Mouse (Mus musculus): Measurements from ENCODE around the gene Tmem30a.
A peak's percentile ranks its signal among the peaks of the same experiment; 100 is the strongest.

Tmem30a gene

GRCm38 (mm10) chr9:79795076-79795475, 1.8 kb upstream of the Tmem30a start:
- no peak for DNase-seq (ENCODE audit: low spot score in 2 of 2)

DNA sequence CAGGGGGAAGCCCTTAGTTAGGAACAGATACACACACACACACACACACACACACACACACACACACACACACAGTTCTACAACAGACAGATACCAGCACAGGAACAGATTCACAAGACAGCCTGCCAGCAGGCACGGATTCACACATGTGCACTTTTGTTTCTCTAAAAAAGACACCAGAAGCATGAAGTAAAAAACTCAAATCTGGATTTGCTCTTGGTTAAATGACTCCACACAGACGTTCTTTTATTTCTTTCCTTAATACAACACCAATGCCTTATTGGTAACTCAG, 7.6 kb downstream of the Tmem30a start:
- peak in 1 of 2 experiments; percentile 47 for DNase-seq (ENCODE audit: low spot score in 2 of 2)

GRCm38 (mm10) chr9:79784934-79785793, 8.1 kb downstream of the Tmem30a start:
- DNase-seq (ENCODE audit: low spot score in 2 of 2), result no peak

GRCm38 (mm10) chr9:79784439-79784838, 8.9 kb downstream of the Tmem30a start:
- no peak for DNase-seq (ENCODE audit: low spot score in 2 of 2)

DNA sequence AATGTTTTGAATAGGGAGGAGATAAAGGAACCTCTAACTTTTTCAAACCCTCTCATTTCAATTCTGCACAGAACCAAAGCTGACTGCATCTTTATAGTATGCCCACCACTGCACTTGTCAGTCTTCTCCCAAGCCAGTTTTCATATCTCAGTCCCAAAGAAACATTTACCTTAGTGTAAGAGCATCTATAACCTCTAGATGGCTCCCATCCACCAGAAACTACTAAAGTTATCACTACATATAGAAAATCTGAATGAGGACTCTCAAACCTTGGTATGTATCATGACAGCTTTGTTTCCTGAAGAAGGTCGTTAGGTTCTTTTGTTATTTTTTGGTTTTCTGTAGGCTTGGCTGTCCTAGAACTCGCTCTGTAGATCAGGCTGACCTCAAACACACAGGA, 14.0 kb downstream of the Tmem30a start:
- DNase-seq (ENCODE audit: low spot score in 2 of 2), result no peak

DNA sequence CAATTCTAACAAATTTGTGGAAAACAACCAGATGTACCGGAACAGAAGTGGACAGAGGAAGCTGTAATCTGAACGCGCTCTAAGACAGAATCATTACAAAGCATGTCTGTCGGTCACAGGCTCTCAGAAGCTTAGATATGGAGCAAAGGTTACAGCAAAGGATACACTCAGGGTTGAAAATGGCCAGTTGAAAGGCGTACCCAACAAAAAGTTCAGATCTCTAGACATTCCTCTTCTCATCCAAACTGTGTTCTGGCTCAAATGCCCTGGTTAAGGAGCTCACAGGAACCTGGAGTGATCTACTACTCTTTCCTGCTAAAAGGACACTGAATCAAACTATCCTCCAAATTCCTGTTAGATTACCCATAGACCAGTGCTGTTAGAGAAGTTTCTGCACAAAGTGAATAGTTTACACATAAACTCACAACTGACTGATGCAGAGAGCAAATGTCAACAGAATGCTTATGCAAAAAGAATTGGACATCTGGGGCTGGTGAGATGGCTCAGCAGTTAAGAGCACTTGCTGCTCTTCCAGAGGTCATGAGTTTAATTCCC, 26.2 kb downstream of the Tmem30a start:
- no peak for DNase-seq (ENCODE audit: low spot score in 2 of 2)

DNA sequence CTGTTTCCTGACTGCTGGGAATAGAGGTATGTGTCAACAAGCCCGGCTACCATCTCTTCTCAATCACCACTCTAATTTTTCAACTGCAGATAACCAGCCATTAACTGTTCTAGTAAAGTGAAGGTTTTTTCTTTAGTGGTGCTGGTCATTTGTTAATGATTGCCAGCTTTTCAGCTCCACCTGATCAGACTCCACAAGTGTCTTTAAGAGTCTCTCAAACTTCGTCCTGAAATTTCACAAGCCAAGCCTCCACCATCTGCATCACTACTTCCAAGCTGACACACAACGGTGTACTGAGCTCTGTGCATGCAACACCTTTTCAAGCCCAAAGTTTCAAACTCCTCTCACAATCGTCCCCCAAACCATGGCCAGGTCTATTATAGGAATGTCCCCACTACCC, 28.0 kb downstream of the Tmem30a start:
- no peak for DNase-seq (ENCODE audit: low spot score in 2 of 2)

DNA sequence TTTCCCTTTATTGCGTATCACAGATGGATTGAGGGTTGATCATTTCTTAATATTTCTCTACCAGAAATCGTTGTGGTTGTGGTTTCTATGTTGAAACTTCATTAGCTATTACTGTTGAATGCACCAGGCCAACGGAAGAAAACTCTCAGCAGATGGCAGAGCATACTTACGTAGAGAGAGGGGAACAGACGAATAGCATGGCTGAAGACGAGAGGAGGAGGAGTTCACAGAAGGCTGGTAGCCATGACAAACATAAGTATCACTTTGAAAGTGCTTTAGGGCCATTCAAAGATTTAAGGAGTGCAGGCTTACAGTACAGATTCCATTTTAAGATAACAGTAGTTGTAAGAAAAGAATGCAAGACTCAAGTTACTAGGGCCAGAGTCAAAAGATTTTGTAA, 30.8 kb downstream of the Tmem30a start:
- no peak for DNase-seq (ENCODE audit: low spot score in 2 of 2)

DNA sequence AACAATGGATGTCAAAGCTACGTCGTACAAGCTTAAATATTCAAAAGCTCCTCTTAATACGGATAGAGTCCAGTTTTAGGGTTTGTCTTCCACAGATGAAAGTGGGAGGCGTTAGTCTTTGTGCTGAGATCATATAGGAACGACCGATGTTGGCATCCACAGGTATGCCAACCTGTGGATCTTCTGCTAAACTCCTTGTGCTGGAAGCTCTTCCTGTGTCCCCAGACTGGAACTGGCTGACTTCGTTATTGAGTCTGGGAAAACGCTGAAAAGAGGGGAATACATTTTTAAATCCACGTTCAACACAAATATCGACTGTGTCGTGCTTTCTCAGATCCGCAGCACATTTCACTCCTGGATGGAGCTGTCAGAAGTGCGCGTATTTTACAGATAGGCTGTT, 33.2 kb downstream of the Tmem30a start:
- DNase-seq (ENCODE audit: low spot score in 2 of 2), result peak in 1 of 2 experiments; percentile 13

DNA sequence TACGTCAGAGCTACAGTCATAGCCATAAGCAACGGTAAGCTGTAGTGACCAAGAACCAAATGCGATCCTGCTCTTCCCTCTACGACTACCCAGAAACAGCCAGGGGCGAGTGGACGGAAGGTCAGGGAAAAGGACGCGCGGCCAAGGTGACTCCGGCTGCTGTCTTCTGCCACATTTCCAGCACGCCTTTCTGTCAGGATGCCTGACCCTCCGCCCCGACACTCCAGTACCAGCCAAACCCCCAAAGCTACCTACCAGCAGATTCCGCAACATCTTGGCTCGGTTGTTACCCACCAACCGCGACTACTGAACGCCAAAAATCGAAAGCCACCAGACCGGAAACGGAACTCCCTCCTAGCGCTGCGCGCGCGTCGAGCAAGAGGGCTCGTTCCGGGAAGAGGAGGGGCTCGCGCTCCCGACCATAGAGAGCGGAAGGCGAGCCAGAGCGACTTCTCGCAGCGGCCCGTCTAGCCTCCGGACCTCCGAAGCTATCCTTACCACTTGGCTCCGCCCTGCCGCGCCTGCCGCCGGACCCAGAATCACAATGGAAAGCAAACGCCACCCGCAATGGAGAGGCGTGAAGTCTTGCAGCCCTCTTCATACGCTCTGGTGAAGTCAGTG, 33.8 kb downstream of the Tmem30a start, which contains the start of gene Cox7a2:
Cox7a2 (minus strand) TSS at position 494 of the 621 bp plus-strand sequence.
- peak; percentile 89 to 91 for DNase-seq (ENCODE audit: low spot score in 2 of 2)

- no peak for DNase-seq (ENCODE audit: low spot score in 2 of 2)
Observed at GRCm38 (mm10) chr9:79755311-79755710, 38.0 kb downstream of the Tmem30a start.

- no peak for DNase-seq (ENCODE audit: low spot score in 2 of 2)
Observed at GRCm38 (mm10) chr9:79751846-79752245, 41.5 kb downstream of the Tmem30a start.

GRCm38 (mm10) chr9:79750709-79751108, 42.6 kb downstream of the Tmem30a start:
- no peak for DNase-seq (ENCODE audit: low spot score in 2 of 2)

DNA sequence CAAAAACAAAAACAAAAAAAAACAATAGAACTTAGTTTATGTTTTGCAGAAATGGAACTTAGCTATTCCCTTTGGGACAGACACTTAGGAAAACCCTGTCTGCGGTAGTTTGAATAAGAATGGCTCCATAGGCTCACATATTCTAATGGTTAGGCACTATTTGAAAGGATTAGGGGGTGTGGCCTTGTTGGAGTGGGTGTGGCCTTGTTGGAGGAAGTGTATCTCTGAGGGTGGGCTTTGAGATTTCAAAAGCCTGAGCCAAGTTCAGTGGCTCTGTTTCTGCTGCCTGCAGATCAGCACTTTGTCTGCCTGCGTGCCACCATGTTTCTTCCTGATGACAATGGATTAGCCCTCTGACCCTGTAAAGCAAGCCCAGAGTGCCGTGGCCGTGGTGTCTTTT, 48.3 kb downstream of the Tmem30a start:
- no peak for DNase-seq (ENCODE audit: low spot score in 2 of 2)

DNA sequence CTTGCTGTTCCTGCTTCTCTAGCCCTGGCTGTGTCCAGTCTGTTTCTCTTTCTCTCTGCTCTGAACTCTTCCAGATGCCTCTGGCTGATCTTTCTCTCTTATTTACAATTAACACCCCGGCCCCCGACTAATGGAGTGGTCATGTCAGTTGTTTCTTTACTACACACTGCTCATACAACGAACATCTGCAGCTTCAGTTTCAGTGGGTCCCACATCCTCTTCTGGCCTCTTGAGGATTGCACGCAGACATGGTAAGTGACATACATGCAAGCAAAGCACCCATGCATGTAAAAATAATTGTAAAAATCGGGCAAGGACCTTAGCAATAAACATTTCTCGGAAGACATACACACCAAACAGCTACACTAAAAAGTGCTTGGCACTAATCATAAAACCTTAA, 57.7 kb downstream of the Tmem30a start:
- DNase-seq (ENCODE audit: low spot score in 2 of 2), result no peak

DNA sequence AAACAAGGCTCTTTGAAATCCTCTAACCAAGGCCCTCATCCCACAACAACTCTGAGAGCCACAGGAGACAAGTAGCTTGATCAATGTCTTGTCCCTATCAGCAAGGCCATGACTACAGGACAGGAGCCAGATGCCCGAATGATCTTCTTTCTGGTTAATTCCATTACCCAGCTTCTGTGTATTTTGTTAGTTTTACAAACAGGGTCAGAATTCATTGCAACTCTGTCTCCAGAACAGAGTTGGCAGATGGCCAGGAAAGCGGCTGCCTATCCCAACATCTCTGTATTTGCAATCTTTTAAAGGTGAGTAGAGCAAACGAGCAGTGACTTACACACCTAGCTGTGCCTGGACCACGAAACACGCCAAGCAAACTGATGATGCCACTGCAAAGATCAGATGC, 63.0 kb downstream of the Tmem30a start:
- no peak for DNase-seq (ENCODE audit: low spot score in 2 of 2)

DNA sequence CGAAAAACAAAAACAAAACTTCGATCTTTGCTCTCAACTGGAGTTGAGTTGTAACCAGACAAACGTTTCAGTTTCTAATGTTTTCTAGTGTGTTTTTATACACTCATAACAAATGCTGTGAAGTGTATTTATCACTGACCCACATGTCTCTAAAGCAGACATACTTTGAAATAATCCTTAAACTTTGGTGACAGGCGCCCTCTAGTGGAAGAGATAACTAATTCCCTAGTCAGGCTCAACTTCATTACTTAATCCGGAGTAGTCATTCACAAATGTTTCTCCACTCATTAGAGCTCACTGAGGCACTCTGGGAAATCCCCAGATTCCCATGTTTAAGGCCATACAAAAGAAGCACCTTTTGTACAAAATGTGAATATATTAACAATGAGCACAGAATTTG, 70.2 kb downstream of the Tmem30a start:
- no peak for DNase-seq (ENCODE audit: low spot score in 2 of 2)

- DNase-seq (ENCODE audit: low spot score in 2 of 2), result peak in 1 of 2 experiments; percentile 45
Observed at GRCm38 (mm10) chr9:79721056-79721455, 72.3 kb downstream of the Tmem30a start.

- no peak for DNase-seq (ENCODE audit: low spot score in 2 of 2)
Observed at GRCm38 (mm10) chr9:79720143-79720542, 73.2 kb downstream of the Tmem30a start.

DNA sequence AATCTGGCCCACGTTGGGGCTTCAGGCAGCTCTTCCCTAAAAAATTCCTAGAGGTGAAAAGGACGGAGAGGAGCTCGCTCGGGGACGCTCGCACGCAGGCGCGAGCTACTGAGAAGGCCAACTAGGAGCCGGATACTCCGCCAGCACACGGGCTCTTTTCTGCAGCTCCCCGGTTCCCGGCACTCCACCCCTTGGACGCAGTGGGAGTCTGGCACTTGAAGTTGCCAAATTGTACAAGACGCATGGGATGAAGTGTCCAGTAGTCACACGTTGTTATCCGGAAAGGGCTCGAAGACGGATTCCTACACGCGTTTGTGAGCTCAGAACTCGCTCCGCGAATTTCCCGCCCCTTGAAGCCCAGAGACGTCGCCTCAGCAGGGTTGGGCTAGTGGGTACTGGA, 73.9 kb downstream of the Tmem30a start:
- DNase-seq (ENCODE audit: low spot score in 2 of 2), result peak in 1 of 2 experiments; percentile 12

Measured in frontal cortex, postnatal 10 days (tissue).